In genomic region chr15:22766591-22766990, GRCm38 (mm10) we compare ENCODE assay signal across 7 mouse cellular contexts.
DNase-seq lines count a peak whose midpoint lies in the region; TF ChIP-seq lines count a peak whose summit lies in the region.
"Not testable (repeated sequence)": the region's sequence is repeated elsewhere in the genome, so short reads cannot be mapped to it uniquely, and the experiment has no call there.

No protein-coding gene starts in this region.

- not testable (repeated sequence) for TF ChIP-seq EP300 in MEL (IDR thresholded peaks at IDR 0.05; ENCODE audit: low read depth in 1 of 2, low read length in 2 of 2)

- not testable (repeated sequence) for H3K27ac ChIP-seq in MEL (ENCODE audit: control insufficient read depth, low read depth, low read length)

- H3K4me3 ChIP-seq in MEL (ENCODE audit: control insufficient read depth in 1 of 2, insufficient read depth in 1 of 2, low read depth in 2 of 2, low read length in 2 of 2): not testable (repeated sequence)

- not testable (repeated sequence) for H3K27me3 ChIP-seq in MEL (ENCODE audit: control insufficient read depth in 1 of 2, insufficient read depth in 2 of 2, low read length in 2 of 2)

- not testable (repeated sequence) for TF ChIP-seq CTCF in MEL (IDR thresholded peaks at IDR 0.05 in 2 of 3, conservative IDR thresholded peaks at IDR 0.05 in 1 of 3; ENCODE audit: control insufficient read depth in 1 of 3, insufficient read depth in 1 of 3, low read depth in 2 of 3, low read length in 3 of 3, poor library complexity in 1 of 3, severe bottlenecking in 1 of 3)

- TF ChIP-seq RAD21 in MEL (IDR thresholded peaks at IDR 0.05; ENCODE audit: low read depth, low read length): not testable (repeated sequence)

- TF ChIP-seq POLR2A in MEL (IDR thresholded peaks at IDR 0.05; ENCODE audit: control insufficient read depth in 1 of 2, insufficient read depth in 1 of 2, low read depth in 1 of 2, low read length in 2 of 2, poor library complexity in 1 of 2): not testable (repeated sequence)

- not testable (repeated sequence) for H3K36me3 ChIP-seq in MEL (ENCODE audit: control insufficient read depth in 1 of 2, insufficient read depth in 2 of 2, low read length in 2 of 2)

- H3K4me1 ChIP-seq in MEL (ENCODE audit: control insufficient read depth in 1 of 2, insufficient read depth in 2 of 2, low read length in 2 of 2): not testable (repeated sequence)

- H3K9me3 ChIP-seq in MEL (replicated peaks; ENCODE audit: insufficient read depth, low read length): not testable (repeated sequence)

- not testable (repeated sequence) for H3K9ac ChIP-seq in MEL (ENCODE audit: control insufficient read depth, low read depth, low read length, poor library complexity, severe bottlenecking)

- DNase-seq in 416B (ENCODE audit: low read depth) (peak; percentile 7), A20 (ENCODE audit: low read depth, low spot score) (peak; percentile 44), ES-CJ7 (ENCODE audit: low read depth, low spot score) (peak; percentile 51), MEL (ENCODE audit: low read depth, low spot score) (peak; percentile 37), MEL-GATA-1-ER (ENCODE audit: extremely low read depth, low read depth) (peak; percentile 33), R1 (ENCODE audit: low read depth, low spot score) (peak; percentile 88), ZHBTc4 (ENCODE audit: low read depth, low spot score) (peak; percentile 13)

- H3K79me2 ChIP-seq in MEL (ENCODE audit: control insufficient read depth, insufficient read depth, low read length, poor library complexity): not testable (repeated sequence)

Comparison
In these comparisons a context has a peak if more than half of its experiments do, and no peak if none do; other contexts are left out.
1. DNase-seq: peak in every context shown above with its lines; median percentile 88 in R1; 51 in ES-CJ7; 44 in A20; 37 in MEL; 33 in MEL-GATA-1-ER; 13 in ZHBTc4; 7 in 416B.